Mouse (Mus musculus): ENCODE measurements around the gene Wee2. TPM values are rescaled to one million over a fixed set of nuclear protein-coding genes. Genes with fewer than 3 reads are reported as not detected.

The Wee2 gene
- polyA plus RNA-seq, 1 experiment from 2014 or later: not detected

DNA sequence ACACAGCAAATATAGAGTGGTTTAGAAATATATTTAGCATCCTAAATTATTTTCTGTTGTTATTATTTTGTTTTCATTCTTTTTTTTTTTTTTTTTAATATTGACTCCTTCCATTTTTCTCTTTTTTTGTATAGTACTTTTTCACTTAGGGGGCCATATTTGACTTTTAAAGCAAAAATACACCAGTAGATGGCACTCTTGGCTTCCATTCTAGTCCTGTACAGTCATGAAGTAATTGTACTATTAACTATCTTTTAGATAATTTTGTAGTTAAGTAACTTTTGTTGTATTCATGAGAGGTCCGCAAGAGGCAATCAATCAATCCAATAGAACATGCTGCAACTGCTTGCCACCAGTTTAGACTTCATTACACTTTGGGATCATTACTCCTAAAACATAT lies 40.8 kb downstream of the Wee2 start:
- 75% methylated on average over 1 of the region's 1 CpGs for WGBS (ENCODE audit: insufficient replicate concordance)
- no peak overlapping the region for H3K4me2 ChIP-seq
- no peaks in the 10 kb centered on the region for H3K4me1 ChIP-seq (replicated peaks)
- H3K4me3 ChIP-seq (replicated peaks): no peak overlapping the region
- ATAC-seq (ENCODE audit: insufficient read depth): no peak
- no peak overlapping the region for H3K9ac ChIP-seq
- no peak overlapping the region for H3K27ac ChIP-seq (replicated peaks)
- H3K27me3 ChIP-seq: no peaks in the 10 kb centered on the region
- H3K36me3 ChIP-seq (replicated peaks): peaks cover 65% of the 10 kb centered on the region
- no peaks in the 10 kb centered on the region for H3K9me3 ChIP-seq (replicated peaks)

DNA sequence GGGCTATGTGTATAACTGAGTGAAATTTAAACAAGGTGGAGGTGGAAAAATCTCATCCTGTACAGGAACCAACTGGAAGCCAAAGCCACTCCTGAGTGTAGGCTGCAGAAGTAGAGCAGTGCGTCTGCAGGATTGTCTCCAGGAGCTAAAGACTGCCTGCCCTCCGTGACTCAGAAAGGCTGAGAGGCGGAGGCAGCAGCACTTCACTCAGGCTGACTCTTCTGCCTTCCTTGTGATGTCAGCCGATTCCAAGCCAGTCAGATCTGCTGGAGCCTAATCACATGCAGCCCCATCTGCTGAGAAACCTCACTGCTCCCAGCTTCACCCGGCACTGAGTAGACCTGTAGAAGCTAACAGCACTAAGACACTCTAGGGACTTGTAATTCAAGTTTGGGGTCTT lies 43.4 kb downstream of the Wee2 start:
- Histone ChIP-seq H3K4me1 (replicated peaks) (no peaks in the 10 kb centered on the region), H3K36me3 (replicated peaks) (peaks cover 44% of the 10 kb centered on the region), H3K9ac (no peak overlapping the region), H3K27ac (replicated peaks) (no peak overlapping the region), H3K9me3 (replicated peaks) (no peaks in the 10 kb centered on the region), H3K4me2 (no peak overlapping the region), H3K4me3 (replicated peaks) (no peak overlapping the region), H3K27me3 (no peaks in the 10 kb centered on the region)
- WGBS (ENCODE audit: insufficient replicate concordance): 84% methylated on average over 5 of the region's 5 CpGs
- ATAC-seq (ENCODE audit: insufficient read depth): no peak

DNA sequence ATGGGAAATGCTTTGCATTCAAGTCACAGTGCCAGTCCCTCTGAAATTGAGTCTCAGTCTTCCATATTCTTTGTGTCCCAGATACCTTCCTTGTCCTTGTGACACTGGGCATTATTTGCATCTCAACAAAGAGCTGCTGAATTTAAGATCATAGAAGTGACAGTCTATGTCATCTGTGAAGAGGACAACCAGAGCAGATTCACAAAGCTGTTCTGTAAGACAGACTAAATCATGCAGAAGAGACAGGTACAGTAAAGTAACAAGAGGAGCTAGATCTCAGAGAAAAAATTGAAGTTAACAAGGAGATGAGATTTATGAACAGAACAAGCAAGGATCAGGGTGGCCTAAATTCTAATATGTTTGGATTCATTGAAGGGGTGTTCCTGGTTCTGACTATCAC lies 52.0 kb downstream of the Wee2 start, which contains the start of gene Tas2r137:
Gene Tas2r137, plus strand, starts transcription at position 301 of the 400 bp plus-strand sequence.
- no peaks in the 10 kb centered on the region for H3K4me1 ChIP-seq (replicated peaks)
- H3K27me3 ChIP-seq: no peaks in the 10 kb centered on the region
- no peak within 1 kb of the TSS for H3K9ac ChIP-seq
- no peak for ATAC-seq (ENCODE audit: insufficient read depth)
- H3K27ac ChIP-seq (replicated peaks): no peak within 1 kb of the TSS
- H3K4me2 ChIP-seq: no peak within 1 kb of the TSS
- no peak within 1 kb of the TSS for H3K4me3 ChIP-seq (replicated peaks)
- no peaks in the 10 kb centered on the region for H3K9me3 ChIP-seq (replicated peaks)
- H3K36me3 ChIP-seq (replicated peaks): no peaks in the 10 kb centered on the region

DNA sequence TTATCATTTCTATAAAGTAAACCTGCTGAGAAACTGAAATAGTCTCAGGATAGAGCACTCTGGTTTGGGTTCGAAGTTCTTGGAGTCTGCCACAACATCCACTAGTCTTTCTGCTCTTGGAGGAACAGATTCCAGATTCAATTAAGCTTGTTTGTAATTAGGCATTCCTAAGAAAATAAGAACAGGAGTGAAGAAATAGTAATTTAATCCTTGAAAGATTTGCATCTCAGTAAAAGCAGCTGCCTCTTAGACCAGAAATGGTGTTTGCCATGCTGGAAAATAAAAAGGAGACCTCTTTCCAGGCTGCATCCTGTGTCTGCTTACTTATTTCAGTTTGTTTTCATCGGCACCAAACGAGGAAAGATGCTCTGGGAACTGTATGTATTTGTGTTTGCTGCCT lies 54.3 kb downstream of the Wee2 start, which contains the start of gene Tas2r108:
Gene Tas2r108, plus strand, starts transcription at position 301 of the 400 bp plus-strand sequence.
- Histone ChIP-seq H3K4me1 (replicated peaks) (no peaks in the 10 kb centered on the region), H3K27me3 (no peaks in the 10 kb centered on the region), H3K27ac (replicated peaks) (no peak within 1 kb of the TSS), H3K4me3 (replicated peaks) (no peak within 1 kb of the TSS), H3K36me3 (replicated peaks) (no peaks in the 10 kb centered on the region), H3K9me3 (replicated peaks) (no peaks in the 10 kb centered on the region), H3K9ac (no peak within 1 kb of the TSS), H3K4me2 (no peak within 1 kb of the TSS)
- ATAC-seq (ENCODE audit: insufficient read depth): no peak
- 52% methylated on average over 3 of the region's 3 CpGs for WGBS (ENCODE audit: insufficient replicate concordance)

Other genes with a start within 250 kb of the Wee2 start
- 11.4 and 12.0 TPM in 2 replicates for gene Agk, start 113.9 kb upstream of the Wee2 start, polyA plus RNA-seq (2015; fragmentation: Nextera tagmentation; extraction: Ambion mirVana)
- 1.7 and 2.2 TPM in 2 replicates for gene E330009J07Rik, start 3.0 kb upstream of the Wee2 start, polyA plus RNA-seq (2015; fragmentation: Nextera tagmentation; extraction: Ambion mirVana)
- 45.7 and 53.0 TPM in 2 replicates for gene Ssbp1, start 32.3 kb downstream of the Wee2 start, polyA plus RNA-seq (2015; fragmentation: Nextera tagmentation; extraction: Ambion mirVana)
- gene Tas2r137, start 52.1 kb downstream of the Wee2 start, polyA plus RNA-seq (2015; fragmentation: Nextera tagmentation; extraction: Ambion mirVana): not detected in 2 replicates
- not detected in 2 replicates for gene Tas2r108, start 54.4 kb downstream of the Wee2 start, polyA plus RNA-seq (2015; fragmentation: Nextera tagmentation; extraction: Ambion mirVana)
- not detected in 2 replicates for gene Prss37, start 80.4 kb downstream of the Wee2 start, polyA plus RNA-seq (2015; fragmentation: Nextera tagmentation; extraction: Ambion mirVana)
- gene Olfr461, start 116.0 kb downstream of the Wee2 start, polyA plus RNA-seq (2015; fragmentation: Nextera tagmentation; extraction: Ambion mirVana): not detected in 2 replicates
- gene Olfr460, start 130.4 kb downstream of the Wee2 start, polyA plus RNA-seq (2015; fragmentation: Nextera tagmentation; extraction: Ambion mirVana): not detected in 2 replicates
- 10.3 and 11.1 TPM in 2 replicates for gene Clec5a, start 146.7 kb downstream of the Wee2 start, polyA plus RNA-seq (2015; fragmentation: Nextera tagmentation; extraction: Ambion mirVana)
- gene Tas2r138, start 174.2 kb downstream of the Wee2 start, polyA plus RNA-seq (2015; fragmentation: Nextera tagmentation; extraction: Ambion mirVana): not detected in 2 replicates
- 1.7 and 2.1 TPM in 2 replicates for gene Mgam, start 189.7 kb downstream of the Wee2 start, polyA plus RNA-seq (2015; fragmentation: Nextera tagmentation; extraction: Ambion mirVana)